9 mouse cellular contexts compared by ENCODE assay signal in genomic region chr9:48447783-48448209, GRCm38 (mm10). TPM values are rescaled to one million over a fixed set of nuclear protein-coding genes. Genes with fewer than 3 reads are reported as not detected.
DNase-seq lines count a peak whose midpoint lies in the region; ATAC-seq and TF ChIP-seq lines count a peak whose summit lies in the region.
"Had no signal": no experiment of that assay in that cellular context is flagged by ENCODE, and none has a peak within 500 bp of the region (broad histone marks: within the 10 kb centered on the region; RNA-seq: fewer than 3 reads in every experiment).

No protein-coding gene starts in this region.

- peak; percentile 29 for DNase-seq in adrenal gland, adult 2 months
- no peak for DNase-seq in adrenal gland, postnatal 4 days (ENCODE audit: low spot score in 2 of 2)
- no peak for DNase-seq in left cerebral cortex, adult 2 months (ENCODE audit: extremely low spot score in 1 of 2, low spot score in 2 of 2)
- DNase-seq in left cerebral cortex, postnatal 10 days (ENCODE audit: extremely low spot score in 1 of 2, low spot score in 2 of 2), result no peak
- peak; percentile 49 for DNase-seq in c-Kit-positive CD71-positive TER-119-positive erythroid progenitor cells, embryonic 14.5 days (ENCODE audit: low spot score)
- DNase-seq in liver, embryonic 14.5 days (ENCODE audit: low read depth in 3 of 3, low spot score in 3 of 3), result peak; percentile 12 to 40 (median 37)
- DNase-seq in splenic B cell, adult 2 months (ENCODE audit: low read depth, low spot score), result peak; percentile 74

- 16% methylated on average over 5 of the region's 5 CpGs for WGBS in liver, embryonic 14.5 days (ENCODE audit: insufficient replicate concordance)
- WGBS in forebrain, embryonic 16.5 days, result 32% methylated on average over 5 of the region's 5 CpGs

- H3K9ac ChIP-seq in liver, embryonic 14.5 days (replicated peaks), result no peak overlapping the region
- H3K9ac ChIP-seq in forebrain, embryonic 16.5 days (replicated peaks; ENCODE audit: low read depth, low read length), result no peak overlapping the region

- H3K9me3 ChIP-seq in liver, embryonic 14.5 days (ENCODE audit: control insufficient read depth, low read length), result no peaks in the 10 kb centered on the region
- H3K9me3 ChIP-seq in forebrain, embryonic 16.5 days (ENCODE audit: control insufficient read depth, low read length), result no peaks in the 10 kb centered on the region
- H3K9me3 ChIP-seq: megakaryocyte, embryonic 14.5 days had no signal

- no peak; the same call in 1 of the 2 replicates for ATAC-seq in liver, embryonic 14.5 days (ENCODE audit: insufficient read depth)
- no peak for ATAC-seq in forebrain, embryonic 16.5 days

- no peaks in the 10 kb centered on the region for H3K36me3 ChIP-seq in liver, embryonic 14.5 days (replicated peaks; ENCODE audit: control insufficient read depth, insufficient read depth, low read depth)
- H3K36me3 ChIP-seq in splenic B cell, adult 2 months (ENCODE audit: control insufficient read depth, insufficient read depth, low read length, poor library complexity, severe bottlenecking), result no peaks in the 10 kb centered on the region; the same call in 1 of the 2 replicates
- H3K36me3 ChIP-seq in forebrain, embryonic 16.5 days (ENCODE audit: control insufficient read depth, insufficient read depth), result no peaks in the 10 kb centered on the region

- H3K4me1 ChIP-seq in liver, embryonic 14.5 days (replicated peaks; ENCODE audit: control insufficient read depth in 2 of 2, insufficient read depth in 2 of 2, low read length in 1 of 2), result no peaks in the 10 kb centered on the region
- H3K4me1 ChIP-seq in forebrain, embryonic 16.5 days (replicated peaks; ENCODE audit: control insufficient read depth, insufficient read depth, low read length), result no peaks in the 10 kb centered on the region

- H3K27ac ChIP-seq in left cerebral cortex, adult 2 months, result no peak overlapping the region
- no peak overlapping the region for H3K27ac ChIP-seq in liver, embryonic 14.5 days
- no peak overlapping the region for H3K27ac ChIP-seq in forebrain, embryonic 16.5 days (ENCODE audit: low read length)

- peak; percentile 62 for TF ChIP-seq CTCF in left cerebral cortex, adult 2 months (IDR thresholded peaks at IDR 0.05)
- peak; percentile 79 for TF ChIP-seq CTCF in liver, embryonic 14.5 days (IDR thresholded peaks at IDR 0.05; ENCODE audit: low read depth)

- no peak for TF ChIP-seq EP300 in liver, embryonic 14.5 days (IDR thresholded peaks at IDR 0.05; ENCODE audit: low read depth)

- H3K4me3 ChIP-seq in left cerebral cortex, adult 2 months, result no peak overlapping the region
- no peak overlapping the region for H3K4me3 ChIP-seq in liver, embryonic 14.5 days (ENCODE audit: insufficient read depth in 1 of 2, low read depth in 2 of 2, low read length in 2 of 2)
- H3K4me3 ChIP-seq in forebrain, embryonic 16.5 days (replicated peaks; ENCODE audit: low read length), result no peak overlapping the region
- H3K4me3 ChIP-seq: megakaryocyte, embryonic 14.5 days had no signal

- H3K4me2 ChIP-seq in liver, embryonic 14.5 days (ENCODE audit: low read depth), result no peak overlapping the region
- no peak overlapping the region for H3K4me2 ChIP-seq in forebrain, embryonic 16.5 days (ENCODE audit: low read length)

- H3K27me3 ChIP-seq in liver, embryonic 14.5 days (ENCODE audit: control insufficient read depth, insufficient read depth, low read length), result no peaks in the 10 kb centered on the region
- H3K27me3 ChIP-seq in splenic B cell, adult 2 months (ENCODE audit: control insufficient read depth, insufficient read depth, low read length, poor library complexity, severe bottlenecking), result no peaks in the 10 kb centered on the region
- H3K27me3 ChIP-seq in forebrain, embryonic 16.5 days (replicated peaks; ENCODE audit: control insufficient read depth, insufficient read depth, low read length), result no peaks in the 10 kb centered on the region

- intact Hi-C loops in left cerebral cortex, adult 2 months (cut with DNase I), result no loop called here
- intact Hi-C loops in left cerebral cortex, postnatal 10 days (cut with DNase I), result no loop called here

RNA-seq across cellular contexts. Expression of gene Rexo2, which starts 32.6 kb away (rescaled TPM):
- total RNA-seq in adrenal gland, adult 2 months (2021), result 100 to 1,000 TPM; 143 to 150 TPM
- 52.6 and 65.1 TPM in 2 replicates for polyA plus RNA-seq in adrenal gland, adult 2 months (2012; rRNA removed)
- 10 to 100 TPM; 63.8 to 65.4 TPM for total RNA-seq in adrenal gland, postnatal 4 days (2021)
- total RNA-seq in left cerebral cortex, adult 2 months (2021), result 10 to 100 TPM; 95.4 to 99.5 TPM
- total RNA-seq in left cerebral cortex, postnatal 10 days (2021), result 100 to 1,000 TPM; 102 to 109 TPM
- 40.9 and 64.4 TPM in 2 replicates for polyA plus RNA-seq in liver, embryonic 14.5 days (2012; rRNA removed)
- 95.7 and 95.8 TPM in 2 replicates for polyA plus RNA-seq in liver, embryonic 14.5 days (2014; fragmentation: Nextera tagmentation; extraction: Ambion mirVana)
- 113 and 117 TPM in 2 replicates for polyA plus RNA-seq in forebrain, embryonic 16.5 days (2015; fragmentation: Nextera tagmentation; extraction: Ambion mirVana)

RNA-seq across cellular contexts. Expression of gene Rbm7, which starts 47.3 kb away (rescaled TPM):
- total RNA-seq in adrenal gland, adult 2 months (2021), result 10 to 100 TPM; 65.6 to 70.5 TPM
- 10.1 and 11.0 TPM in 2 replicates for polyA plus RNA-seq in adrenal gland, adult 2 months (2012; rRNA removed)
- 10 to 100 TPM; 72.9 to 85.9 TPM for total RNA-seq in adrenal gland, postnatal 4 days (2021)
- total RNA-seq in left cerebral cortex, adult 2 months (2021), result 10 to 100 TPM; 32.1 to 36.1 TPM
- 10 to 100 TPM; 35.1 to 36.6 TPM for total RNA-seq in left cerebral cortex, postnatal 10 days (2021)
- polyA plus RNA-seq in liver, embryonic 14.5 days (2012; rRNA removed), result 16.9 and 19.7 TPM in 2 replicates
- 56.1 and 60.9 TPM in 2 replicates for polyA plus RNA-seq in liver, embryonic 14.5 days (2014; fragmentation: Nextera tagmentation; extraction: Ambion mirVana)
- 95.5 and 111 TPM in 2 replicates for polyA plus RNA-seq in forebrain, embryonic 16.5 days (2015; fragmentation: Nextera tagmentation; extraction: Ambion mirVana)

RNA-seq across cellular contexts. Expression of gene Gm5617, which starts 47.4 kb away (rescaled TPM):
- total RNA-seq in adrenal gland, adult 2 months (2021), result 10 to 100 TPM; 47.1 to 47.9 TPM
- polyA plus RNA-seq in adrenal gland, adult 2 months (2012; rRNA removed), result 149 and 188 TPM in 2 replicates
- 10 to 100 TPM; 25.7 to 26.9 TPM for total RNA-seq in adrenal gland, postnatal 4 days (2021)
- total RNA-seq in left cerebral cortex, adult 2 months (2021), result 1 to 10 TPM; 9.3 to 9.4 TPM
- total RNA-seq in left cerebral cortex, postnatal 10 days (2021), result 1 to 10 TPM; 9.3 to 9.7 TPM
- 10.5 and 16.0 TPM in 2 replicates for polyA plus RNA-seq in liver, embryonic 14.5 days (2012; rRNA removed)
- polyA plus RNA-seq in liver, embryonic 14.5 days (2014; fragmentation: Nextera tagmentation; extraction: Ambion mirVana), result 16.4 and 19.3 TPM in 2 replicates
- 16.8 and 17.9 TPM in 2 replicates for polyA plus RNA-seq in forebrain, embryonic 16.5 days (2015; fragmentation: Nextera tagmentation; extraction: Ambion mirVana)

Comparison
In these comparisons a context has a peak if more than half of its experiments do, and no peak if none do; other contexts are left out.
1. DNase-seq: peak in adrenal gland, adult 2 months (single experiment), c-Kit-positive CD71-positive TER-119-positive erythroid progenitor cells, embryonic 14.5 days (single experiment), liver, embryonic 14.5 days (3 of 3) and splenic B cell, adult 2 months (single experiment); none in adrenal gland, postnatal 4 days (0 of 2), left cerebral cortex, adult 2 months (0 of 2) and left cerebral cortex, postnatal 10 days (0 of 2).